Mouse (Mus musculus): Measurements from ENCODE around the gene Slc11a2.
"Not testable (repeated sequence)": the region's sequence is repeated elsewhere in the genome, so short reads cannot be mapped to it uniquely, and the experiment has no call there.

Slc11a2 gene

GRCm38 (mm10) chr15:100403318-100404000, 21.4 kb downstream of the Slc11a2 start:
- DNase-seq (ENCODE audit: low read depth, low spot score) = no peak

GRCm38 (mm10) chr15:100402798-100403197, 22.1 kb downstream of the Slc11a2 start:
- DNase-seq (ENCODE audit: low read depth, low spot score) = no peak

- no peak for DNase-seq (ENCODE audit: low read depth, low spot score)
Measured at GRCm38 (mm10) chr15:100402347-100402746, 22.5 kb downstream of the Slc11a2 start.

- no peak for DNase-seq (ENCODE audit: low read depth, low spot score)
Measured at GRCm38 (mm10) chr15:100401811-100402210, 23.1 kb downstream of the Slc11a2 start.

- no peak for DNase-seq (ENCODE audit: low read depth, low spot score)
Measured at GRCm38 (mm10) chr15:100400592-100401250, 24.2 kb downstream of the Slc11a2 start.

- DNase-seq (ENCODE audit: low read depth, low spot score) = no peak
Measured at GRCm38 (mm10) chr15:100395561-100395960, 29.3 kb downstream of the Slc11a2 start.

GRCm38 (mm10) chr15:100393016-100393415, 31.9 kb downstream of the Slc11a2 start:
- peak; percentile 68 for DNase-seq (ENCODE audit: low read depth, low spot score)

- no peak for DNase-seq (ENCODE audit: low read depth, low spot score)
Measured at GRCm38 (mm10) chr15:100391599-100391998, 33.3 kb downstream of the Slc11a2 start.

GRCm38 (mm10) chr15:100391066-100391465, 33.8 kb downstream of the Slc11a2 start:
- no peak for DNase-seq (ENCODE audit: low read depth, low spot score)

GRCm38 (mm10) chr15:100388886-100389285, 36.0 kb downstream of the Slc11a2 start:
- no peak for DNase-seq (ENCODE audit: low read depth, low spot score)

GRCm38 (mm10) chr15:100388224-100388835, 36.5 kb downstream of the Slc11a2 start:
- no peak for DNase-seq (ENCODE audit: low read depth, low spot score)

GRCm38 (mm10) chr15:100387544-100388223, 37.2 kb downstream of the Slc11a2 start:
- no peak for DNase-seq (ENCODE audit: low read depth, low spot score)

GRCm38 (mm10) chr15:100385705-100386104, 39.2 kb downstream of the Slc11a2 start:
- no peak for DNase-seq (ENCODE audit: low read depth, low spot score)

- no peak for DNase-seq (ENCODE audit: low read depth, low spot score)
Measured at GRCm38 (mm10) chr15:100380104-100380503, 44.8 kb downstream of the Slc11a2 start.

GRCm38 (mm10) chr15:100379658-100380057, 45.2 kb downstream of the Slc11a2 start:
- DNase-seq (ENCODE audit: low read depth, low spot score) = no peak

GRCm38 (mm10) chr15:100377847-100378505, 46.9 kb downstream of the Slc11a2 start:
- DNase-seq (ENCODE audit: low read depth, low spot score) = not testable (repeated sequence)

- DNase-seq (ENCODE audit: low read depth, low spot score) = peak; percentile 77
Measured at GRCm38 (mm10) chr15:100375066-100375465, 49.8 kb downstream of the Slc11a2 start.

- DNase-seq (ENCODE audit: low read depth, low spot score) = no peak
Measured at GRCm38 (mm10) chr15:100367119-100367518, 57.8 kb downstream of the Slc11a2 start.

- DNase-seq (ENCODE audit: low read depth, low spot score) = not testable (repeated sequence)
Measured at GRCm38 (mm10) chr15:100365967-100366366, 58.9 kb downstream of the Slc11a2 start.

- no peak for DNase-seq (ENCODE audit: low read depth, low spot score)
Measured at GRCm38 (mm10) chr15:100364242-100364641, 60.6 kb downstream of the Slc11a2 start, which contains the start of gene Higd1c. Gene Higd1c, plus strand, starts transcription at chr15:100364542.

- no peak for DNase-seq (ENCODE audit: low read depth, low spot score)
Measured at GRCm38 (mm10) chr15:100355876-100356275, 69.0 kb downstream of the Slc11a2 start.

Measured in R1 (cell line).